8 mouse cellular contexts compared by ENCODE assay signal in the genomic region with DNA sequence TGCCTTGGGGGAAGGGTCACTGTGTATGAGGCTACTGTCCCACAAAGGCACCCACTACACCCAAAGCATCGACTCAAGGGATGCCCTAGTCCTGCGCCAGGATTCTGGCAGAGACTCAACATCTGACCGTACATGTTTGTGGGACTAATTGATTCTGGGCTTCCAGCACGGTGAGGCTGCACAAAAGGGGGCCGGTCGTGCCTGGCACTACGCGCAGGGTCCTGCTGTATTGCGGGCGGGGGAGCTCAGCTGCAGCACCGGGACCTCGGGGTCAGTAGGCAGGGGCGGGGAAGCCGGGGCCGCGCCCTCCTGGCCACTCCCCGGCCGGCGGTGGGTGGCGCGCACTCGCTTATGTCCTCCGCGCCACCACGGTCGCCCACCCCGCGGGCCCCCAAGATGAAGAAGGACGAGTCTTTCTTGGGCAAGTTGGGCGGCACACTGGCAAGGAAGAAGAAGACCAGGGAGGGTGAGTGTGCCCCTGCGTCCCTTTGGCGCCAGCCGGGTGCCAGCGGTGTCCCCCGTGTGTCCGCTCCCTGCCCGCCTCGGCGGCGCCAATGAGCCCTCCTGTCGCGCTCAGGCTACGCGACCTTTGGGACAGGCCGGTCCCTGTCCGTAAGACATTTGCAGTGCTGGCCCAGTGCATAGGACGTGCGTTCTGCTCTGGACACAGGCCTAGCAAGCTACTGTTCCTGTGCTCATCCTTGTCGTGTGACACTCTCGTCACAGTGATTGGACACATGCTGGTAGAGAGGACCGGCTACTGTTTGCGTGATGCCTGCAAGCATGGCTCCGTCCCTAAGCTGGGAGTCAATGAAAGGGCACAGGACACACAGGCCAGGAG. TPM values are rescaled to one million over a fixed set of nuclear protein-coding genes. Genes with fewer than 3 reads are reported as not detected.
DNase-seq lines count a peak whose midpoint lies in the region; ATAC-seq lines count a peak whose summit lies in the region.

TSS of gene Parvb (plus strand) at position 323 of the 841 bp plus-strand sequence.

- peak within 1 kb of the TSS; percentile 71 for H3K27ac ChIP-seq in hindbrain, embryonic 12.5 days

- H3K4me1 ChIP-seq in hindbrain, embryonic 12.5 days, result peaks cover 47% of the 10 kb centered on the region

- H3K36me3 ChIP-seq in hindbrain, embryonic 12.5 days, result no peaks in the 10 kb centered on the region

- WGBS in hindbrain, embryonic 12.5 days, result under 1% methylated on average over 47 of the region's 53 CpGs

- H3K4me3 ChIP-seq in hindbrain, embryonic 12.5 days, result peak within 1 kb of the TSS; percentile 43

- H3K9me3 ChIP-seq in hindbrain, embryonic 12.5 days (replicated peaks), result no peaks in the 10 kb centered on the region

- H3K9ac ChIP-seq in hindbrain, embryonic 12.5 days, result peak within 1 kb of the TSS; percentile 63

- ATAC-seq in hindbrain, embryonic 12.5 days (ENCODE audit: low FRiP score), result peak; percentile 51

- H3K27me3 ChIP-seq in hindbrain, embryonic 12.5 days, result peaks cover 8% of the 10 kb centered on the region; the same call in 1 of the 2 replicates

- peak within 1 kb of the TSS; percentile 93 for H3K4me2 ChIP-seq in hindbrain, embryonic 12.5 days (replicated peaks)

- peak; percentile 62 to 71 for DNase-seq in adrenal gland, adult 18-20 months (ENCODE audit: low spot score in 2 of 2)
- peak; percentile 63 to 71 for DNase-seq in cerebellum, postnatal 10 days
- peak; percentile 46 to 48 for DNase-seq in frontal cortex, postnatal 36 days (ENCODE audit: low spot score in 2 of 2)
- peak in 1 of 2 experiments; percentile 48 for DNase-seq in layer of hippocampus, postnatal 25 days (ENCODE audit: extremely low spot score in 1 of 2, low spot score in 1 of 2)
- peak; percentile 76 for DNase-seq in lung, postnatal 10 days
- DNase-seq in right cerebral cortex, postnatal 14 days, result peak; percentile 38
- DNase-seq in thymus, postnatal 4 days, result no peak

RNA-seq across cellular contexts. Expression of gene Parvb, which starts in this region (rescaled TPM):
- total RNA-seq in adrenal gland, adult 18-20 months (2021), result 10 to 100 TPM; 15.6 to 24.9 TPM
- 5.0 and 6.5 TPM in 2 replicates for polyA plus RNA-seq in hindbrain, embryonic 12.5 days (2016; fragmentation: Nextera tagmentation; extraction: Ambion mirVana)
- total RNA-seq in layer of hippocampus, postnatal 25 days (2021), result 10 to 100 TPM; 43.5 to 44.3 TPM
